Mouse (Mus musculus) granulocyte monocyte progenitor cell, adult 5-6 weeks (primary cell): ENCODE measurements at regions not wholly inside any gene's neighbourhood (a gene's known extent, or its start where the extent isn't known, plus 50 kb on each side); places are given as distances from the start of the nearest gene placed in this dataset.

ENCODE experiments used
- ATAC-seq: replicated peaks from 2 replicates; pipeline ENCODE4 v1.8.0; 2016; ENCODE audit warnings: mild to moderate bottlenecking, moderate TSS enrichment, inconsistent platforms; ENCODE audit not compliant: poor library complexity, severe bottlenecking

GRCm38 (mm10) chr6:147686927-147687326, 211.3 kb downstream of the Ccdc91 start:
- no peak for ATAC-seq

DNA sequence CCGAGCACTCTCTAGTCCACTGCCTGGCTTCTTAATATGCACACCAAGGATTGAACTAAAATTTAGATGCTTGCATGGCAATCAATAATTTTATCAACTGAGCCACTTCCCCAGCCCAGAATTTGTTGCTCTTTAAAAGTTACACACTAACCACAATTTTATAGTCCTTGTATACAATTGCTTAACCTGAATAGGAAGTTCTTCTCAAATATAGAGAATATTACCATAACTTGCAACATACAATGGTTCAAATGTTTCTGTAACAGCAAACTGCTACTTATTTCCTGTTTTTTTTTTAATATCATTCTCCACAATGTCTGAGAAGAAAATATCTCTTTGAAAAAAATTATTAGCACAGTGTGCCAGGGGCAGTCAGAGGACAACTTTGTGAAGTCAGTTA, 222.6 kb downstream of the Ccdc91 start:
- ATAC-seq = peak; percentile 91

GRCm38 (mm10) chr6:147699449-147699848, 223.8 kb downstream of the Ccdc91 start:
- ATAC-seq = no peak

DNA sequence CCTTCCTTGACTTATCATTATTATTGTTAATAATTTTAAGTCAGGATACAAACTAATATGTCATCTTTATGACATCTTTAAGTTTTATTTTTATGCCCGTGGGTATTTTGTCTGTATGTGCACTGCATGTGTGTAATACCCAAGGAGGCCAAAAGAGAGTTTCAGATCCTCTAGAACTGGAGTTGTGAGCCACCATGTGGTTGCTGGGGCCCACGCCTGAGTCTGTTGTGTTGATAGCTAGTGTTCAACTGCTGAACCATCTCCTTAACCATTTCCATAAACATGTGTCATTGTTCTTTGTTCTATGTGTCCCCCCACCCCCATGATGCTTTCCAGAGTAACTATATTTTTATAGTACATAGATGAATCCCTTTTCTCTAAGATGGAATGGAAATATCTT, 225.0 kb downstream of the Ccdc91 start:
- no peak for ATAC-seq

DNA sequence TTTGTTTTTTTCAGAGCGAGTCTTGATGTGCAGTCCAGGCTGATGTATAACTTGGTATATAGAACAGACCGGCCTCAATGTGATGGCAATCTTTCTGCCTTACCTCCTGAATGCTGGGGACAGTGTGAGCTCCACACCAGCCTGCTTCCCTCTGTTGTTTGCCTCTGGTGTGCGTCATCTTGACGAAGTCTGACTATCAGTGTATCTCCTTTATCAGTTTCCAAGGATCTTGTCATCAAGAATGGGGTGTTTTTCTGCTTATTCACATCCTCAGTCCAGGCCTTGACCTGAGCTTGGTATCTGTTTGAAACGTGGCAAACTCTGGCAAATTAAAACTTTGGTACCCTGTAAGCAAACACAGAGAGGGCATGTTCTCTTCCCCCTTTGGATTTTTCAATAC, 226.3 kb downstream of the Ccdc91 start:
- ATAC-seq = no peak

- ATAC-seq = peak; percentile 79
These were observed 228.7 kb downstream of the Ccdc91 start for GRCm38 (mm10) chr6:147704297-147704696.

DNA sequence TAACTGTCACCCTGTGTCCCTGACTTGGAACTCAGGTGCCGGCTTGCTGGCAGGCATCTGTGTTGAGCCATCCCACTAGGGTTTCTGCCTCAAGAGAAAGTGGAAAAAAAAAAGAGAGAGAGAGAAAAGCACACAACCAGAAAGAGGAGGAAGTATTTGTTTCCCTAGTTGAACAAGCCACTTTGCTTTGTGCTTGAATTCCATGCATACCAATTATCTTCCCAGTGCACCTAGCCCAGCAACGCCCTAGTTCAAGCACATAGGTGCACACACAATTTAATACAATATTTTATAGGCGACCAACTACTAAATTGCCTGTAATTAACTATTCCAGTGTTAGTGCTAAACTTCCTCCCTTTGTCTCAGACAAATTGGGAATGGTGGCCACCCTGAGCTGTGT, 230.3 kb downstream of the Ccdc91 start:
- no peak for ATAC-seq

DNA sequence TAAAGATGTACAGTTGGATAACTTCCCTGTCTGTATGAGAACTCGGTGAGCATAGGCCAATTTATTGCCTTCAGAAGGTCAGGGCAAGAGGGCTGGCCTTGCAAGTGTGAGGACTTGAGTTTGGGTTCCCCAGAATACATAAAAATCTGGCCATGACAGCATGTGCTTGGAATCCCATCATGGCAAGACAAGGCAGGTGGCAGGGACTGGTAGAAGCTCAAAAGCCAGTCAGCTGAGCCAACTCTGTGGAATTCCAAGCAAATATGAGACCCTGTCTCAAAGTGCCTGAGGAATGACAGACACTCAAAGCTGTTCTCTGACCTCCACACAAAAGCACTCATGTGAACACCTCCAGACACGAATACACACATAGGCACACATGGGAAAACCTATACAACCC, 231.1 kb downstream of the Ccdc91 start:
- ATAC-seq = no peak

GRCm38 (mm10) chr6:147718052-147718712, 242.6 kb downstream of the Ccdc91 start:
- ATAC-seq = no peak

GRCm38 (mm10) chr6:147718713-147719490, 243.3 kb downstream of the Ccdc91 start:
- no peak for ATAC-seq

DNA sequence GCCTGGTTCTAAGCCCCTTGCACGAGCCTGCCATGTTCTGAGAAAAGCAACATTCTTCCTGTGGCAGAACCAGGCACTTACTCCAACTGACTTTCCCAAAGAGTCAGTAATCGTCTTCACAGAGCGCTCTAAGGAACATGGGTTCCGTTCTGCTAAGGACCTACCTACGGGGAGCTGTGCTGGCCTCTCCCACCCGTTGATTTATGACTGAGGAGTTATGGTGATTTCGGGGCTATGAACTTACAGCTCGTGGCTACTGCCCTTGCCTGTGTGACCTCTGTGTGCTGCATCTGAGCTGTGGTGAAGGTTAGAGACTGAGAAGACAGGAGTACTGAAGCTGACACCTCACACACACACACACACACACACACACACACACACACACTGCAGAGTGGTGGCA, 243.9 kb downstream of the Ccdc91 start:
- ATAC-seq = no peak

DNA sequence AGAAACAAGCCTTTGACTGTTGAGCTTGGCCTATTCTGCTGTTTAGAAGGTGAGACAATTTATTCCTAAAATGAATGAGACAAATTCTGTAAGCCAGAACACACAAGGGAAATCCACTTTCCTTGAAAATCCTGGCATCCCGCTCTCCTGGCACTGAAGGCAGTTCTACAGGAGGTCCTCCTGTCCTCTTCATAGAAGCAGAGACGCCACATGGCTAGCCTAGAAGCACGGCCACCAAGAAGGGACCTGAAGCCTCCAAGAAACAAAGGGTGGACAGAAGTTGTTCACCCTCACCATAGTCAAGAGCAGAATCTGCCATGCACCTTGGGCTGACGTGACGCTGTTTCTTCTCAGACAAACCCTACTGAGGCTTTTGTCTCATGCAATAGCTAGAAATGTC, 247.7 kb downstream of the Ccdc91 start:
- no peak for ATAC-seq

GRCm38 (mm10) chr6:147726987-147727386, 251.4 kb downstream of the Ccdc91 start:
- no peak for ATAC-seq

DNA sequence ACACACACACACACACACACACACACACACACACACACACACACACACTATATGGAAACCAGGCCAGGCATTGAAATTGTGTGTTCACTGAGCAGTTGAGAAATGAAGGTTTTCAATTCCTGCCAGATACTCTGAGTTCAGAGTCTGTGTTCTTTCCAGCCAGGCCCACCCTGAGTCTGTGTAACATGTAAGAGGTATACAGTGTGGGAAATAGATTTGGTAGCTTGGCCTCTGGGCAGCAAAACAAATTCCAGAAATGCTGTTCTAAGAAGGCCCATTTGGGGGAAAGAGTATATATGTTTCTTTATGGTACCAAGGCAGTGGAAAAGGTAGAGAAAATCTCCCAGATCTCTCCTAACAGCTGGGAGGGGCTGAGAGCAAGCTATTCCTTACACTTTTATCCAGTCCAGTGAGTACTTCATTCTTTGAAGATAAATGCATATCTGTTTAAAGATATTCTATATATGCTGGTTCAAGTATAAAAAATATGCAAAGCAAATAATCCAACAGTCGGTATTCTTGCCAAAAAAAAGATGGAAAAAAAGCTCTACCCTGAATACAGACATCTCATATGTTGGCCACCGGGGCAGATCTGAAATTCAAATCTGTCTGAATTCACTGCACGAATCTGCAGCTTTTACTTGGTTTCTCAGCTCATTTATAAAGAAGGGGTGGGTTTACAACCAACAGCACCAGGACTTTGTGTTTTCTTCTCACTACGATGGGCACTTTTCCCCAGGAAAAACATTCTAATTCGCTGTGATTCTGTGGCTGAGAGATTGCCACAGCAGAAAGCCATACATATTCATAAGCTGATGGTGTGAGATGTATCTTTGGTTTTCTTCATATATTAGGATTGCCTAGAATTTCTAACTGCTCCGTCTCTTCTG, 252.3 kb downstream of the Ccdc91 start:
- no peak for ATAC-seq

- no peak for ATAC-seq
These were observed 254.1 kb downstream of the Ccdc91 start for GRCm38 (mm10) chr6:147729721-147730120.

GRCm38 (mm10) chr6:147738621-147739325, 263.1 kb downstream of the Ccdc91 start:
- ATAC-seq = no peak

DNA sequence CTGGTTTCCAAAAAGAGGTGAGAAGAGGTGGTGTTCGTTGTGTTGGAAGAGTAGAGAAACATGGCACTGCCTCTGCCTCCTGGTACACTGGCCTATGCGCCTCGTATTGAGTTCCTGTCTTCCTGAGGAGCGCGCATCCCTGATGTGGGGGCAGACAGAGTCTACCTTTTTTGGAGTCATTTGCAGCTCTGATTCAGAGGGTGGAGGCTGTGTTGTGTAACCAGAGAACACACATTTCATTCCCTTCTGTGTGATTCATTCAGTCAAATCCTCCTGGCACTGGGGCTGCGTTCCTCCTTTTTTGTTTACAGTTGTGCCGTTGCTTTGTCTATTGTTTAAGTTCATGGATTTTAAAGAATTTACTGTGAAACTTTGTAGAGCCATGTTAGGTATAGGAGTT, 265.8 kb downstream of the Ccdc91 start:
- ATAC-seq = no peak

DNA sequence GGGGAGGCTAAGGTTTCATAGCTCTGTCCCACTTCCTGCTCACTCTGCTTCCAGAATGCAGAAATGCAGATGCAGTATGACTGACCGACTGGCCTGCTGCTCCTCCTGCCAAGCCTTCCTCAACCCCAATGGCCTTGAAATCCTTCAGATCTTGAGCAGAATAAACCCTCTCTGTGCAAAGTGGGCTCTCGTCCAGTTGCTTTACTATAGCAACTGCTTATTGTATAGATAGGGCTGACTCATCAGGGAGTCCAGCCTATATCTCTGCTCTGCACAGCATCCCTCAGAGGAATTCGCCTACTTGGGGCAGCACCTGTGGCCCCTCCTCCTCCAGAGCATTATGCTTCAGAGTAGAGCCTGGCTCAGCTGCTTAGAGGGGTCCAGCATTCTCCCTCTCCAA, 268.5 kb downstream of the Ccdc91 start:
- no peak for ATAC-seq

- ATAC-seq = no peak
These were observed 270.1 kb downstream of the Ccdc91 start for GRCm38 (mm10) chr6:147745690-147746089.

DNA sequence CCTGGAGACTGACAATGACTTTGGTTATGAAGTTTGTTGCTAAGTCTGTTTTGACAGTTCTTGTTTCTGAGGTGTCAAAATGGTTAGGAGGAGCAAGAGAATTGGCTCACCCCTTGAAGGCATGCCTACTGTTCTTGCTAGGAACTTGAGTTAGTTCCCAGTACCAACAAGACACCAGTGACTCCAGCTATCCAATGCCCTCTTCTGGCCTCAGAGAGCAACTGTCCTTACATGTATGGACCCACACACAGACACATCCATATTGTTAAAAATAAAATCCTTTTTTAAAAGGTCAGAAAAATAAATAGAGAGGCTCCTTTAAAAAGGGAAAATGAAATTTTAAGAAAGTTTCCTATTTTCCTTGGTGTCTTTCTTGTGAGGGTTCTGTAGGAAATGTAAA, 272.3 kb downstream of the Ccdc91 start:
- ATAC-seq = no peak
